Mouse (Mus musculus) heart, embryonic 10.5 days (tissue): ENCODE data around the gene 4933428G20Rik. TPM values are rescaled to one million over a fixed set of nuclear protein-coding genes. Genes with fewer than 3 reads are reported as not detected.
A peak's percentile ranks its signal among the peaks of the same experiment; 100 is the strongest.

Experiments
- DNase-seq: peaks from one replicate; pipeline ENCODE4 v3.0.0-alpha.2; 2017; ENCODE audit warnings: low spot score
- H3K27ac ChIP-seq: fragments of 300-500 bp; sonication (generic); 2 replicates; pipeline ENCODE4 v1.5.1; 2016; ENCODE audit warnings: mild to moderate bottlenecking
- H3K27me3 ChIP-seq: fragments of 300-500 bp; sonication (generic); 2 replicates; pipeline ENCODE4 v1.6.1; 2016; ENCODE audit warnings: mild to moderate bottlenecking; ENCODE audit not compliant: poor library complexity, insufficient read depth, severe bottlenecking
- H3K36me3 ChIP-seq: fragments of 300-500 bp; sonication (generic); 2 replicates; pipeline ENCODE4 v1.6.1; 2016; ENCODE audit warnings: mild to moderate bottlenecking, moderate library complexity
- H3K4me1 ChIP-seq: fragments of 300-500 bp; sonication (generic); 2 replicates; pipeline ENCODE4 v1.6.1; 2016; ENCODE audit warnings: mild to moderate bottlenecking
- H3K4me3 ChIP-seq: fragments of 300-500 bp; sonication (generic); 2 replicates; pipeline ENCODE4 v1.5.1; 2016; ENCODE audit warnings: mild to moderate bottlenecking, moderate library complexity
- H3K9me3 ChIP-seq: fragments of 300-500 bp; sonication (generic); 2 replicates; pipeline ENCODE4 v1.6.1; 2016; ENCODE audit warnings: mild to moderate bottlenecking, moderate library complexity
- WGBS: fragments of 180-500 bp; shearing (Covaris S2); methylation state at CpG from one replicate; pipeline ENCODE4 v1.1.7; 2016; 5-methylcytosine and 5-hydroxymethylcytosine counted together
- polyA plus RNA-seq: library from polyadenylated mRNA; unstranded; fragments of >200 nt; fragmentation: Nextera tagmentation; extraction: Ambion mirVana; gene quantifications from 2 replicates; pipeline ENCODE4 v1.2.1, GENCODE M21; 2016

The 4933428G20Rik gene
- polyA plus RNA-seq, 1 experiment from 2014 or later: 1.3 TPM

DNA sequence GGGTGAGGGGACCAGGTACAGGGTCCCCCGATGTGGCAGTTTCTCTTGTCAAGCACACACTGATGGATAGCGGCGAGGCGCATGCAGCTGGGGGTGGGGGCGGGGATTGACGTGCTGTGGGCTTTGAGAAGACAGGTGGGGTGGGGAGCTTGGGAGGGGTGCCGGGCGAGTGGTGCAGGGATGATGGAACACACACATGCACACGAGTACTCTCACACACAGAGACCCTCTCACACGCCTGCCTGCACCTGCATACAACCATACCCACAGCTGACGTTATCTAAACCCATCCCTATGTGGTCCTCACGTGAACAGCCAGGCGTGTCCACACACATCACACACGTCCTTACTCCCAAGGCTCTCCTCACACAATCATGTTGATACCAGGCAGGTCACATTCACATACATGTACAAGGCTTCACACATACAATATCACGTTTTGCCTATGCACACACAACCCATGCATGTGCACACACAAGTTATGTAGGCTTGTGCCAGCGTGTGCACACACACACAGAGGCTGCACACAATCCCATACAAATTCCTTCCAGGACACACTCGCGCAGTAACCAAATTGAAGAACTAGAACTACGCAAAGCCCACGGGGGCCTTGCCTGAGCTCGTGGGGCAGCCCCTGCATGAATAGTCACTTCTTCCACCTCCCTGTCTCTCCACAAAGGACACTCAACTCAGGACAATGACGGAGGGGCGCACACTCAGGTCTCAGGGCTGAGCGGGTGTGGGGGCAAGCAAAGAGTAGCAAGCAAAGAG, 9.8 kb upstream of the 4933428G20Rik start:
- H3K27ac ChIP-seq: no peak overlapping the region
- peaks cover 30% of the 10 kb centered on the region for H3K4me1 ChIP-seq
- H3K36me3 ChIP-seq: no peaks in the 10 kb centered on the region
- H3K9me3 ChIP-seq: no peaks in the 10 kb centered on the region
- DNase-seq: no peak
- peaks cover 30% of the 10 kb centered on the region for H3K27me3 ChIP-seq
- no peak overlapping the region for H3K4me3 ChIP-seq
- WGBS: 67% methylated on average over 24 of the region's 24 CpGs

DNA sequence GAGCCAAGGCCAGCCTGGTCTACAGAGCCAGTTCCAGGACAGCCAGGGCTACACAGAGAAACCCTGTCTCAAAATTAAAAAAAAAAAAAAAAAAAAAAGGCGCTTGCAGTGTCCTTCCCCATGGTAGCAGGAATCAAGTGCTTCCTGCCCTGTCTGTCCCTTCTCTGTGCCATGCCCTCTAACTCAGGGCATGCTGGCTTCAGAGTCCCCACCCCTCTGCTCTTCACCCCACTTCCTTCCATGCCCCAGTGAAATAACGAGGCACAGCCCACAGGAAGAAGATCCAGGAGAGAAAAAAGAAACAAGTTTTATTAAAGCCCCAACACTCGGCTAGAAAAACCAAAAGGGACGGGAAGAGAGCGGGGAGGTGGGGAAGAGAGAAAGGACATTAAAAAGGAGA, 8.9 kb upstream of the 4933428G20Rik start:
- H3K36me3 ChIP-seq: no peaks in the 10 kb centered on the region

DNA sequence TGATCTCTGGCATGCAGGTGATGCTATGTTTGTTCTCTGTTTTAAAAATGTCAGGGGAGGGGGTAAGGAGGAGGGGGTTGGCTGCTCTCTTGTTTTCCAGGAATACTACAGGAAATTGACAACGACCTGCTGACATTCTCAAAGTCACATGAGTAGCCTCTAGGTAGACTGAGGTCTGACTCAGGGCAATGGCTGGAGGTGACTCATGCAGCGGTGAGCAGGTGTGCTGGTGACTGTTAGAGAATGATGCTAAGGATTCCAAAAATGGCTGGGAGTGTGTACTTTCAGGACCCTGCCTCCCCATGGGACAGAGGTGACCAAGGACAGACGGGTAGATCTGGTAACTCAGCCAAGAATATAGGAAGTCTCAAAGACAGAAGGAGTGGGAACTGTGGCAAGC, 8.1 kb upstream of the 4933428G20Rik start:
- WGBS: 66% methylated on average over 3 of the region's 3 CpGs
- H3K4me1 ChIP-seq: peaks cover 29% of the 10 kb centered on the region
- no peaks in the 10 kb centered on the region for H3K36me3 ChIP-seq
- peaks cover 28% of the 10 kb centered on the region for H3K27me3 ChIP-seq
- no peak for DNase-seq
- H3K27ac ChIP-seq: no peak overlapping the region
- no peak overlapping the region for H3K4me3 ChIP-seq
- no peaks in the 10 kb centered on the region for H3K9me3 ChIP-seq

More for the DNA sequence above, 8.9 kb upstream of the 4933428G20Rik start:
- Histone ChIP-seq H3K4me1 (peaks cover 30% of the 10 kb centered on the region), H3K9me3 (no peaks in the 10 kb centered on the region), H3K27me3 (peaks cover 30% of the 10 kb centered on the region), H3K27ac (no peak overlapping the region), H3K4me3 (no peak overlapping the region)
- 56% methylated on average over 5 of the region's 5 CpGs for WGBS
- no peak for DNase-seq

DNA sequence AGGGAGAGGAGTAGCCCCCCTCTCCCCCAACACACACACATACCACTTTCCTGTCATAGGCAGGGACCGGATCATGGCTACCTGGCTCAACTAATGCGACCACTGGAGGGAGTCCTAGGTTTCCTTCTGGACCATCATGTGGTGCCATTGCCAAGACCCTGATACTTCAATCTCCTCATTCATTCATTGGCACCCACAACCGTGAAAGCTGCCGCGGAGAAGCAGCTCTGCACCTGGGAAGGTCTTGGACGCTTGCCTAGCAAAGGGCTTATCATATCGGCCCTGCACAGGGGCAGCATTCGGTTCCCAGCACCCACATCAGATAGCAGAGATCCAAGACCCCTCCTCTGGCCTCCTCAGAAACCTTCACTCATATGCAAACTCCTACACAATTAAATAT, 6.2 kb upstream of the 4933428G20Rik start:
- no peak for DNase-seq
- H3K4me1 ChIP-seq: peaks cover 22% of the 10 kb centered on the region
- peaks cover 6% of the 10 kb centered on the region for H3K36me3 ChIP-seq
- H3K27ac ChIP-seq: no peak overlapping the region
- no peaks in the 10 kb centered on the region for H3K9me3 ChIP-seq
- 50% methylated on average over 8 of the region's 8 CpGs for WGBS
- H3K27me3 ChIP-seq: peaks cover 39% of the 10 kb centered on the region
- no peak overlapping the region for H3K4me3 ChIP-seq

GRCm38 (mm10) chr11:97505784-97506183, 5.6 kb upstream of the 4933428G20Rik start:
- 61% methylated on average over 4 of the region's 4 CpGs for WGBS
- peaks cover 12% of the 10 kb centered on the region for H3K36me3 ChIP-seq
- H3K4me1 ChIP-seq: peaks cover 28% of the 10 kb centered on the region
- no peak overlapping the region for H3K27ac ChIP-seq
- no peak overlapping the region for H3K4me3 ChIP-seq
- DNase-seq: no peak
- H3K9me3 ChIP-seq: no peaks in the 10 kb centered on the region
- H3K27me3 ChIP-seq: peaks cover 44% of the 10 kb centered on the region

DNA sequence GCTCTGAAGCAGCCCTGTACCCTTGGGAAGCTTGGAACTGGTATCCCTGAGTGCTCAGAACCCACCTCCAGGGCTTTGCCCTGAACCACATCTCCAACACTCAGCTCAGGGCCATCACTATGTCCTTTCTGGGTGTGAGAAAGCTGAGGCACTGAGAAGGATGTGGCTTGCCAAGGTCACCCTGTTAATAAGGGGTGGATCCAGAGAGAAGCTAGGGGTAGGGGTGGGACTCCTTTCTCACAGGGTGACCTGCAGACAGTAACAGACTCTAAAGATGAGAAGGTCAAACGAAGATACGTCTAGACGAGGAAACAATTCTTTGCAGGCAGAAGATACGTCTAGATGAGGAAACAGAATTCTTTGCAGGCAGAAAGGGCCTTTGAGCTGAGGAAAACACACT, 2.7 kb upstream of the 4933428G20Rik start:
- WGBS: 74% methylated on average over 4 of the region's 4 CpGs
- H3K4me3 ChIP-seq: no peak overlapping the region
- H3K36me3 ChIP-seq: peaks cover 39% of the 10 kb centered on the region
- peaks cover 33% of the 10 kb centered on the region for H3K4me1 ChIP-seq
- DNase-seq: no peak
- H3K9me3 ChIP-seq: no peaks in the 10 kb centered on the region
- no peak overlapping the region for H3K27ac ChIP-seq
- H3K27me3 ChIP-seq: peaks cover 58% of the 10 kb centered on the region

DNA sequence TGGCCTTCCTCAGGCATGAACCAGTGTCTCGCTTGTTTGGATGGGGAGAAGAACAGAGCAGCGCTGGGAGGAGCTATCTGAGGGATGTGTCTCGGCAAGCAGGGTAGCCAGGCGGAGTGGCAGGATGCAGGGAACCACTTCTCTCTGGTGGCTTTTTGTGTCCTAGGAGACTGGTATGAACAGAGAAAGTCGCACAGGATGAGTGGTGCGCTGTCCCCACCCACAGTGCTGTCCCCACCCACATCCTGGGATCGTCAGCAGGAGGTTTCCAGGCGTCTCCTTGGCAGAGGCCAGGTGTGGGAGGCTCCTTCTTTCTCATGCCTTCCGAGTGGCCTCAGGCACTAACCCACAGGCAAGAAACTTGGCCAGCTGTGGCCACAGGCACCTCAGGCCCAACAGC, 2.2 kb upstream of the 4933428G20Rik start:
- WGBS: 37% methylated on average over 9 of the region's 9 CpGs
- no peaks in the 10 kb centered on the region for H3K9me3 ChIP-seq
- H3K4me1 ChIP-seq: peaks cover 33% of the 10 kb centered on the region
- H3K4me3 ChIP-seq: no peak overlapping the region
- H3K36me3 ChIP-seq: peaks cover 44% of the 10 kb centered on the region
- H3K27ac ChIP-seq: no peak overlapping the region
- peaks cover 62% of the 10 kb centered on the region for H3K27me3 ChIP-seq
- DNase-seq: no peak

DNA sequence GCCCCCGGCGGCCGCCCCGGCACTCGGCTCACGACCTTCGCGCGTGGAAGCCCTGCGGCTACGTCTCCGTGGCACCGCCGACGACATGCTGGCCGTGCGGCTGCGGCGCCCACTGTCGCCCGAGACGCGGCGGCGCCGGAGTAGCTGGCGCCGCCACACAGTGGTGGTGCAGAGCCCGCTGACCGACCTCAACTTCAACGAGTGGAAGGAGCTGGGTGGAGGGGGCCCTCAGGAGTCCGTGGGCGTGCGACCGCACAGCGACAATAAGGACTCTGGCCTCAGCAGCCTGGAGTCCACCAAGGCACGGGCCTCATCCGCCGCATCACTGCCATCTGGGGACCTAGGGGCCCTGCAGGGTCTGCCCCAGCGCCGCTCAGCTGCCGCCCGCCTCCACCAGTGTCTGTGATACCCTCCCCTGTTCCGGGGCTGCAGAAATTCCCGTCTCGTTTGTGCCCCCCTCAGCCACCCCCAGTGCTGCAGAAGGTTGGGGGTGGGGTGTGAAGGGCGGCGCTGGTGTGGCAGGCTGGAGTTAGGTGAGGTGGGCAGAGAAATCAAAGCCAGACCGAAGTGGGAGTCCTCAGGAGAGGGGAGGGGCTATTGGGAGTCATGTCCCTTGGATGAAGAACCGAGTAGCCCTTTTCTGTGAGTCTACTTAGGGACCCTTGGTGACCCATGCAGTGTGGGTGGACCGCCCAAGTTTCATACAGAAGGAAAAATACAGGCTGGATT, 744 bp upstream of the 4933428G20Rik start:
- H3K36me3 ChIP-seq: peaks cover 57% of the 10 kb centered on the region

DNA sequence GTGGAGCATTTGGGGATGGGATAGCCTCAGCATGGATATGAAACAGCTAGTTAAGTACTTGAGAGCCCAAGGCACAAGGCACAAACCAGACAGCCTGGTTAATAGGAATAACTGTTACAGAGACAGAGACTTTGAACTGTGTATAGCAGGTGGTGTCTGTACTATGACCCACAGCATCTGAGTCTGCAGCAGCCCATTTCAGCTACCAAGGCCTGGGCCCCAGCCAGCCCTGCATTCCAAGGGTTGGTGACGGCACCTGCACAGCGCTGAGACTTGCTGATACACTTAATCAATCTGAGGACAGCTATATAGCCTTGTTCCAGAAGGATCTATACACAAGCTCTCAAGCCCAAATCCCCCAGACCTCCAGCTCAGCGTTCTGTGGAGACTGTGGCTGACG, 2.6 kb downstream of the 4933428G20Rik start:
- peaks cover 91% of the 10 kb centered on the region for H3K36me3 ChIP-seq
- H3K27me3 ChIP-seq: peaks cover 62% of the 10 kb centered on the region

More for the DNA sequence above, 744 bp upstream of the 4933428G20Rik start:
- Histone ChIP-seq H3K27me3 (peaks cover 65% of the 10 kb centered on the region), H3K27ac (peak overlapping the region; percentile 68), H3K9me3 (no peaks in the 10 kb centered on the region), H3K4me1 (peaks cover 33% of the 10 kb centered on the region), H3K4me3 (peak overlapping the region; percentile 49)
- DNase-seq: no peak
- 33% methylated on average over 51 of the region's 51 CpGs for WGBS

DNA sequence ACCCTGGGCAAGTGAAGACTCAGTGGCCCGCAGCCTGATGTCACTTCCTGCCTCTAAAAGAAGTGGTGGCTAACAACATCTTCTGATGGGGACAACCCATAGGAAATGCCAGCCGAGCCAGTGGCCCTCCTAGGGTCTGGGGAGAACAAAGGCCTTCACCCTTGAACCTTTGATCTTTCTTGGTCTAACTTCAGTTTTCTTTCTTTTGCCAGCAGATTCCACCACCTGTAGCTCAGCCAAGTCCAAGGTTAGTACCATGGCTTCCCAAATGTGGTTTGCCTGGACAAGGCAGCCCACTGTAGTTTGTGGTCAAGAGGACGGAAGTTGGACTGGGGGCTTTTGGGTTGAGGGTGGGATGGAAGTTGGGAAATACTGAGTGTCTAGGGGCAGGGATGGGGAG, 7.3 kb downstream of the 4933428G20Rik start:
- H3K27me3 ChIP-seq: peaks cover 16% of the 10 kb centered on the region
- H3K27ac ChIP-seq: no peak overlapping the region
- WGBS: 91% methylated on average over 3 of the region's 3 CpGs
- H3K36me3 ChIP-seq: peaks cover 88% of the 10 kb centered on the region
- no peak overlapping the region for H3K4me3 ChIP-seq
- H3K4me1 ChIP-seq: peaks cover 8% of the 10 kb centered on the region
- no peaks in the 10 kb centered on the region for H3K9me3 ChIP-seq
- DNase-seq: no peak

More for the DNA sequence above, 2.6 kb downstream of the 4933428G20Rik start:
- H3K4me3 ChIP-seq: no peak overlapping the region
- DNase-seq: no peak
- H3K27ac ChIP-seq: no peak overlapping the region
- WGBS: 86% methylated on average over 4 of the region's 4 CpGs
- H3K9me3 ChIP-seq: no peaks in the 10 kb centered on the region
- H3K4me1 ChIP-seq: peaks cover 29% of the 10 kb centered on the region

DNA sequence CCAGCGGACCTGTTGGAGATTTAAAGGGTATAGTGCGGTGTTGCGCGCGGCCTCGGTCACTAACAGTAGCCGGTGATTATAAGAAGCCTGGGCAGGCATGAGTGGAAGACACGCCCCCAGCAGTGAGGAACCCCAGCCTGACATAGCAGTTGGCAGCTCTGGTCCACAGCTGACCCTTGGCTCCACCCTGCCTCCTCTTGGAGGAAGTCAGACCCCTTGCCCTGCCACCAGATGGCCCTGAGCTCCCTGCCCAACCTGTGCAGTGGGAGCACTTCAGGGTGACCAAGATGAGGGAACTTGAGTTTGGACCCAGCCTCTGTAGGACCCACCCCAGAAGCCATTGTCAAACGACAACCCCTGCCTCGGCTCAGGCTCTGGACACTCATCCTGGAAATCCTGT, 8.5 kb downstream of the 4933428G20Rik start:
- whole genome bisulfite sequencing: 83% methylated on average over 10 of the region's 10 CpGs
- H3K36me3 ChIP-seq: peaks cover 88% of the 10 kb centered on the region

GRCm38 (mm10) chr11:97489589-97490324, 10.4 kb downstream of the 4933428G20Rik start:
- WGBS: 36% methylated on average over 16 of the region's 16 CpGs
- Histone ChIP-seq H3K9me3 (no peaks in the 10 kb centered on the region), H3K4me3 (no peak overlapping the region), H3K36me3 (peaks cover 89% of the 10 kb centered on the region), H3K4me1 (peaks cover 8% of the 10 kb centered on the region), H3K27me3 (no peaks in the 10 kb centered on the region), H3K27ac (no peak overlapping the region)
- peak; percentile 89 for DNase-seq

More for the DNA sequence above, 8.5 kb downstream of the 4933428G20Rik start:
- no peak overlapping the region for H3K27ac ChIP-seq
- H3K4me1 ChIP-seq: peaks cover 8% of the 10 kb centered on the region
- no peak overlapping the region for H3K4me3 ChIP-seq
- no peak for DNase-seq
- no peaks in the 10 kb centered on the region for H3K9me3 ChIP-seq
- H3K27me3 ChIP-seq: peaks cover 4% of the 10 kb centered on the region; the same call in 1 of the 2 replicates

DNA sequence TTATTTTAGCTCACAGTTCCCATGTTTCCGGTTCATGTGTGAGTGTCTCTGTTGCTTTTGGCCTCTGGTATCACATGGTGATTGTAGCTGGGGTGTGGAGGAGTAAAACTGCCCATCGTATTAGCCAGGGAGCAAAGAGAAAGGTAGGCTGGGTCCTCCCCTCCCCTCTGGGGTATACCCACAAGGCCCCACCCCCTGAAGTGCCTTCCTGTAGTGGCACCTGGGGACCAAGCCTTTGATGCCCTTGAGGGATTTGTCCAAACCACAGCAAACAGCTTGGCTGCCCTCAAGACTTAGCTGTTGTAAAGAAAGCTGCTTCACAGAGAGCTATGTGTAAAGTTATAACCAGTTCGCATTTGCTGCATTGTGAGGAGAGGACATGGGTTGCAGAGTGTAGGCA, 12.5 kb downstream of the 4933428G20Rik start:
- no peak for DNase-seq
- 76% methylated on average over 3 of the region's 3 CpGs for WGBS
- no peaks in the 10 kb centered on the region for H3K9me3 ChIP-seq
- H3K27me3 ChIP-seq: no peaks in the 10 kb centered on the region
- peaks cover 8% of the 10 kb centered on the region for H3K4me1 ChIP-seq
- no peak overlapping the region for H3K4me3 ChIP-seq
- peaks cover 85% of the 10 kb centered on the region for H3K36me3 ChIP-seq
- no peak overlapping the region for H3K27ac ChIP-seq
